Mouse (Mus musculus): ENCODE measurements at regions not wholly inside any gene's neighbourhood (a gene's known extent, or its start where the extent isn't known, plus 50 kb on each side); places are given as distances from the start of the nearest gene placed in this dataset.

GRCm38 (mm10) chr2:34025715-34026360 lies 138.1 kb upstream of the Mvb12b start:
- peak; percentile 33 for DNase-seq
- ATAC-seq (ENCODE audit: insufficient read depth): no peak
- Histone ChIP-seq H3K9me3 (ENCODE audit: low read depth, low read length) (no peaks in the 10 kb centered on the region), H3K4me1 (ENCODE audit: insufficient read depth) (0 out of 2 replicates have a peak, but pooled peaks cover 4% of the 10 kb centered on the region), H3K36me3 (ENCODE audit: insufficient read depth) (no peaks in the 10 kb centered on the region), H3K4me3 (ENCODE audit: low read depth, low read length) (no peak overlapping the region), H3K27ac (ENCODE audit: low read depth) (no peak overlapping the region), H3K9ac (no peak overlapping the region), H3K4me2 (no peak overlapping the region), H3K27me3 (ENCODE audit: insufficient read depth, low read length) (no peaks in the 10 kb centered on the region)
- WGBS: 50% methylated on average over 10 of the region's 10 CpGs
- TF ChIP-seq CTCF (IDR thresholded peaks at IDR 0.05; ENCODE audit: low read depth): peak; percentile 48

- Histone ChIP-seq H3K4me1 (ENCODE audit: insufficient read depth) (no peaks in the 10 kb centered on the region), H3K4me2 (no peak overlapping the region), H3K27me3 (ENCODE audit: insufficient read depth, low read length) (no peaks in the 10 kb centered on the region), H3K9me3 (ENCODE audit: low read depth, low read length) (no peaks in the 10 kb centered on the region), H3K27ac (ENCODE audit: low read depth) (no peak overlapping the region), H3K9ac (no peak overlapping the region), H3K36me3 (ENCODE audit: insufficient read depth) (no peaks in the 10 kb centered on the region), H3K4me3 (ENCODE audit: low read depth, low read length) (no peak overlapping the region)
- no peak for TF ChIP-seq CTCF (IDR thresholded peaks at IDR 0.05; ENCODE audit: low read depth)
- ATAC-seq (ENCODE audit: insufficient read depth): no peak
- DNase-seq: no peak
- WGBS: 57% methylated on average over 5 of the region's 5 CpGs
These were observed 129.4 kb upstream of the Mvb12b start for GRCm38 (mm10) chr2:34017142-34017453.

GRCm38 (mm10) chr2:34016350-34017141 lies 128.8 kb upstream of the Mvb12b start:
- no peaks in the 10 kb centered on the region for H3K4me1 ChIP-seq (ENCODE audit: insufficient read depth)
- TF ChIP-seq CTCF (IDR thresholded peaks at IDR 0.05; ENCODE audit: low read depth): no peak
- no peak overlapping the region for H3K4me2 ChIP-seq
- no peaks in the 10 kb centered on the region for H3K9me3 ChIP-seq (ENCODE audit: low read depth, low read length)
- no peak for DNase-seq
- WGBS: 53% methylated on average over 20 of the region's 20 CpGs
- no peak for ATAC-seq (ENCODE audit: insufficient read depth)
- H3K9ac ChIP-seq: no peak overlapping the region
- H3K27me3 ChIP-seq (ENCODE audit: insufficient read depth, low read length): no peaks in the 10 kb centered on the region
- H3K4me3 ChIP-seq (ENCODE audit: low read depth, low read length): no peak overlapping the region
- H3K36me3 ChIP-seq (ENCODE audit: insufficient read depth): no peaks in the 10 kb centered on the region
- H3K27ac ChIP-seq (ENCODE audit: low read depth): no peak overlapping the region

GRCm38 (mm10) chr2:34015640-34015995 lies 127.9 kb upstream of the Mvb12b start:
- Histone ChIP-seq H3K4me2 (no peak overlapping the region), H3K4me1 (ENCODE audit: insufficient read depth) (no peaks in the 10 kb centered on the region), H3K9ac (no peak overlapping the region), H3K27me3 (ENCODE audit: insufficient read depth, low read length) (no peaks in the 10 kb centered on the region), H3K27ac (ENCODE audit: low read depth) (peak overlapping the region; percentile 64; the same call in 1 of the 2 replicates), H3K4me3 (ENCODE audit: low read depth, low read length) (no peak overlapping the region), H3K9me3 (ENCODE audit: low read depth, low read length) (no peaks in the 10 kb centered on the region), H3K36me3 (ENCODE audit: insufficient read depth) (no peaks in the 10 kb centered on the region)
- DNase-seq (no peak), ATAC-seq (ENCODE audit: insufficient read depth) (no peak)
- WGBS: 85% methylated on average over 7 of the region's 7 CpGs
- TF ChIP-seq CTCF (IDR thresholded peaks at IDR 0.05; ENCODE audit: low read depth): no peak

GRCm38 (mm10) chr2:34014868-34015639 lies 127.3 kb upstream of the Mvb12b start:
- Histone ChIP-seq H3K36me3 (ENCODE audit: insufficient read depth) (no peaks in the 10 kb centered on the region), H3K4me3 (ENCODE audit: low read depth, low read length) (no peak overlapping the region), H3K4me1 (ENCODE audit: insufficient read depth) (no peaks in the 10 kb centered on the region), H3K27ac (ENCODE audit: low read depth) (peak overlapping the region; percentile 74), H3K9me3 (ENCODE audit: low read depth, low read length) (no peaks in the 10 kb centered on the region), H3K27me3 (ENCODE audit: insufficient read depth, low read length) (no peaks in the 10 kb centered on the region), H3K4me2 (no peak overlapping the region), H3K9ac (no peak overlapping the region)
- DNase-seq (peak; percentile 12), ATAC-seq (ENCODE audit: insufficient read depth) (peak; percentile 56)
- no peak for TF ChIP-seq CTCF (IDR thresholded peaks at IDR 0.05; ENCODE audit: low read depth)
- 54% methylated on average over 8 of the region's 8 CpGs for WGBS

GRCm38 (mm10) chr2:34010166-34010565 lies 122.4 kb upstream of the Mvb12b start:
- H3K9me3 ChIP-seq (ENCODE audit: low read depth, low read length): no peaks in the 10 kb centered on the region
- TF ChIP-seq CTCF (IDR thresholded peaks at IDR 0.05; ENCODE audit: low read depth): no peak
- DNase-seq (no peak), ATAC-seq (ENCODE audit: insufficient read depth) (no peak)
- no peaks in the 10 kb centered on the region for H3K36me3 ChIP-seq (ENCODE audit: insufficient read depth)
- H3K9ac ChIP-seq: no peak overlapping the region
- H3K4me2 ChIP-seq: no peak overlapping the region
- WGBS: 50% methylated on average over 1 of the region's 1 CpGs
- no peak overlapping the region for H3K4me3 ChIP-seq (ENCODE audit: low read depth, low read length)
- H3K27ac ChIP-seq (ENCODE audit: low read depth): no peak overlapping the region
- no peaks in the 10 kb centered on the region for H3K27me3 ChIP-seq (ENCODE audit: insufficient read depth, low read length)
- H3K4me1 ChIP-seq (ENCODE audit: insufficient read depth): no peaks in the 10 kb centered on the region

GRCm38 (mm10) chr2:34007916-34008315 lies 120.2 kb upstream of the Mvb12b start:
- no peaks in the 10 kb centered on the region for H3K36me3 ChIP-seq (ENCODE audit: insufficient read depth)
- no peaks in the 10 kb centered on the region for H3K4me1 ChIP-seq (ENCODE audit: insufficient read depth)
- H3K27ac ChIP-seq (ENCODE audit: low read depth): no peak overlapping the region
- H3K9me3 ChIP-seq (ENCODE audit: low read depth, low read length): no peaks in the 10 kb centered on the region
- no peak for TF ChIP-seq CTCF (IDR thresholded peaks at IDR 0.05; ENCODE audit: low read depth)
- ATAC-seq (ENCODE audit: insufficient read depth) (no peak), DNase-seq (no peak)
- H3K27me3 ChIP-seq (ENCODE audit: insufficient read depth, low read length): no peaks in the 10 kb centered on the region
- H3K4me3 ChIP-seq (ENCODE audit: low read depth, low read length): no peak overlapping the region
- no peak overlapping the region for H3K4me2 ChIP-seq
- WGBS: 91% methylated on average over 7 of the region's 7 CpGs
- H3K9ac ChIP-seq: no peak overlapping the region
